Mouse (Mus musculus) hindbrain, embryonic 14.5 days (tissue): ENCODE results near the gene Glmn. TPM values are rescaled to one million over a fixed set of nuclear protein-coding genes. Genes with fewer than 3 reads are reported as not detected.

ENCODE experiments used
- ATAC-seq: fragments of 200-750 bp; cut with Nextera tagmentation; 2 replicates; pipeline ENCODE4 v1.8.0; 2017; ENCODE audit warnings: moderate number of reproducible peaks, mild to moderate bottlenecking, moderate TSS enrichment, moderate library complexity; ENCODE audit not compliant: low FRiP score
- DNase-seq: peaks from one replicate; pipeline ENCODE4 v3.0.0-alpha.2; 2015; ENCODE audit warnings: low spot score
- H3K27ac ChIP-seq: fragments of 300-500 bp; sonication (generic); 2 replicates; pipeline ENCODE4 v1.5.1; 2014; ENCODE audit warnings: mild to moderate bottlenecking, moderate library complexity
- H3K27me3 ChIP-seq: fragments of 300-500 bp; sonication (generic); 2 replicates; pipeline ENCODE4 v1.6.1; 2014; ENCODE audit warnings: mild to moderate bottlenecking, low read length, mixed read lengths; ENCODE audit not compliant: control insufficient read depth, insufficient read depth
- H3K36me3 ChIP-seq: fragments of 300-500 bp; sonication (generic); replicated peaks from 2 replicates; pipeline ENCODE4 v1.6.1; 2014; ENCODE audit not compliant: control insufficient read depth, insufficient read depth
- H3K4me1 ChIP-seq: fragments of 300-500 bp; sonication (generic); replicated peaks from 2 replicates; pipeline ENCODE4 v1.6.1; 2014; ENCODE audit warnings: antibody characterized with exemption, low read length, mixed read lengths; ENCODE audit not compliant: control insufficient read depth, insufficient read depth
- H3K4me2 ChIP-seq: fragments of 300-500 bp; sonication (generic); replicated peaks from 2 replicates; pipeline ENCODE4 v1.6.1; 2014; ENCODE audit warnings: mild to moderate bottlenecking, moderate library complexity
- H3K4me3 ChIP-seq: fragments of 300-500 bp; sonication (generic); replicated peaks from 2 replicates; pipeline ENCODE4 v1.5.1; 2014; ENCODE audit warnings: mild to moderate bottlenecking, low read length
- H3K9ac ChIP-seq: fragments of 300-500 bp; sonication (generic); 2 replicates; pipeline ENCODE4 v1.6.1; 2014
- H3K9me3 ChIP-seq: fragments of 300-500 bp; sonication (generic); 2 replicates; pipeline ENCODE4 v1.6.1; 2016; ENCODE audit warnings: low read length; ENCODE audit not compliant: control insufficient read depth
- WGBS: fragments of 180-500 bp; shearing (Covaris S2); extraction: QIAGEN DNeasy Blood & Tissue Kit; methylation state at CpG from one replicate; pipeline ENCODE4 v1.1.7; 2014; 5-methylcytosine and 5-hydroxymethylcytosine counted together
- polyA plus RNA-seq: library from polyadenylated mRNA; unstranded; fragments of >200 nt; fragmentation: Nextera tagmentation; extraction: Ambion mirVana; gene quantifications from 2 replicates; pipeline ENCODE4 v1.2.1, GENCODE M21; 2014

The Glmn gene
- polyA plus RNA-seq, result 33.7 and 36.1 TPM in 2 replicates

- peak; percentile 84 for DNase-seq
- peak within 1 kb of the TSS; percentile 81 for H3K4me2 ChIP-seq
- 0% methylated on average over 52 of the region's 64 CpGs for WGBS
- ATAC-seq, result peak; percentile 97
- peak within 1 kb of the TSS; percentile 84 for H3K9ac ChIP-seq
- H3K36me3 ChIP-seq, result peaks cover 24% of the 10 kb centered on the region
- H3K4me1 ChIP-seq, result peaks cover 13% of the 10 kb centered on the region
- H3K9me3 ChIP-seq, result no peaks in the 10 kb centered on the region
- peak within 1 kb of the TSS; percentile 81 for H3K27ac ChIP-seq
- no peaks in the 10 kb centered on the region for H3K27me3 ChIP-seq
- H3K4me3 ChIP-seq, result peak within 1 kb of the TSS; percentile 83
These were observed at the start of gene Glmn, which contains the start of gene Rpap2 for GRCm38 (mm10) chr5:107597301-107598077. Gene Glmn, minus strand, starts transcription at chr5:107597888. Gene Rpap2, plus strand, starts transcription at chr5:107597373.

- H3K9me3 ChIP-seq, result no peaks in the 10 kb centered on the region
- ATAC-seq (no peak), DNase-seq (no peak)
- H3K9ac ChIP-seq, result no peak overlapping the region
- WGBS, result 82% methylated on average over 2 of the region's 2 CpGs
- H3K4me2 ChIP-seq, result no peak overlapping the region
- no peaks in the 10 kb centered on the region for H3K27me3 ChIP-seq
- no peaks in the 10 kb centered on the region for H3K4me1 ChIP-seq
- no peak overlapping the region for H3K4me3 ChIP-seq
- no peak overlapping the region for H3K27ac ChIP-seq
- H3K36me3 ChIP-seq, result peaks cover 14% of the 10 kb centered on the region; the same call in 1 of the 2 replicates
These were observed 48.2 kb upstream of the Glmn start for GRCm38 (mm10) chr5:107645935-107646334.

GRCm38 (mm10) chr5:107644595-107644994 lies 46.9 kb upstream of the Glmn start:
- no peaks in the 10 kb centered on the region for H3K27me3 ChIP-seq
- no peaks in the 10 kb centered on the region for H3K4me1 ChIP-seq
- no peak overlapping the region for H3K4me2 ChIP-seq
- peaks cover 14% of the 10 kb centered on the region; the same call in 1 of the 2 replicates for H3K36me3 ChIP-seq
- H3K9ac ChIP-seq, result no peak overlapping the region
- ATAC-seq, result no peak
- 92% methylated on average over 2 of the region's 2 CpGs for WGBS
- no peak overlapping the region for H3K27ac ChIP-seq
- no peak overlapping the region for H3K4me3 ChIP-seq
- no peaks in the 10 kb centered on the region for H3K9me3 ChIP-seq
- no peak for DNase-seq

GRCm38 (mm10) chr5:107638366-107638765 lies 40.7 kb upstream of the Glmn start:
- WGBS, result 89% methylated on average over 8 of the region's 8 CpGs
- no peak for ATAC-seq
- no peak for DNase-seq
- Histone ChIP-seq H3K9me3 (no peaks in the 10 kb centered on the region), H3K27me3 (no peaks in the 10 kb centered on the region), H3K36me3 (peaks cover 28% of the 10 kb centered on the region; the same call in 1 of the 2 replicates), H3K4me2 (no peak overlapping the region), H3K4me3 (no peak overlapping the region), H3K9ac (no peak overlapping the region), H3K27ac (no peak overlapping the region), H3K4me1 (no peaks in the 10 kb centered on the region)

GRCm38 (mm10) chr5:107637106-107637505 lies 39.4 kb upstream of the Glmn start:
- WGBS, result 85% methylated on average over 1 of the region's 1 CpGs
- H3K36me3 ChIP-seq, result peaks cover 22% of the 10 kb centered on the region; the same call in 1 of the 2 replicates

GRCm38 (mm10) chr5:107633651-107634050 lies 36.0 kb upstream of the Glmn start:
- Histone ChIP-seq H3K27ac (no peak overlapping the region), H3K4me2 (no peak overlapping the region), H3K9ac (no peak overlapping the region), H3K4me1 (no peaks in the 10 kb centered on the region), H3K36me3 (peaks cover 39% of the 10 kb centered on the region), H3K4me3 (no peak overlapping the region), H3K27me3 (no peaks in the 10 kb centered on the region), H3K9me3 (no peaks in the 10 kb centered on the region)
- ATAC-seq (no peak), DNase-seq (no peak)
- WGBS, result 89% methylated on average over 4 of the region's 4 CpGs

More at GRCm38 (mm10) chr5:107637106-107637505, 39.4 kb upstream of the Glmn start:
- ATAC-seq (no peak), DNase-seq (no peak)
- H3K4me3 ChIP-seq, result no peak overlapping the region
- H3K9ac ChIP-seq, result no peak overlapping the region
- no peaks in the 10 kb centered on the region for H3K27me3 ChIP-seq
- no peaks in the 10 kb centered on the region for H3K4me1 ChIP-seq
- no peak overlapping the region for H3K27ac ChIP-seq
- no peaks in the 10 kb centered on the region for H3K9me3 ChIP-seq
- no peak overlapping the region for H3K4me2 ChIP-seq

- 97% methylated on average over 3 of the region's 3 CpGs for WGBS
- Histone ChIP-seq H3K4me3 (no peak overlapping the region), H3K9ac (no peak overlapping the region), H3K27ac (no peak overlapping the region), H3K4me1 (no peaks in the 10 kb centered on the region), H3K4me2 (no peak overlapping the region), H3K9me3 (no peaks in the 10 kb centered on the region), H3K36me3 (peaks cover 58% of the 10 kb centered on the region), H3K27me3 (no peaks in the 10 kb centered on the region)
- DNase-seq (no peak), ATAC-seq (no peak)
These were observed 23.6 kb upstream of the Glmn start for GRCm38 (mm10) chr5:107621327-107621726.

GRCm38 (mm10) chr5:107617986-107618385 lies 20.3 kb upstream of the Glmn start:
- Histone ChIP-seq H3K9ac (no peak overlapping the region), H3K27ac (no peak overlapping the region), H3K4me3 (no peak overlapping the region), H3K4me2 (no peak overlapping the region), H3K36me3 (peaks cover 58% of the 10 kb centered on the region), H3K27me3 (no peaks in the 10 kb centered on the region), H3K9me3 (no peaks in the 10 kb centered on the region), H3K4me1 (no peaks in the 10 kb centered on the region)
- DNase-seq, result no peak
- no peak for ATAC-seq
- WGBS, result 86% methylated on average over 6 of the region's 6 CpGs

GRCm38 (mm10) chr5:107611224-107611623 lies 13.5 kb upstream of the Glmn start:
- H3K27ac ChIP-seq, result no peak overlapping the region
- ATAC-seq, result peak; percentile 76; the same call in 1 of the 2 replicates
- H3K9ac ChIP-seq, result no peak overlapping the region
- no peaks in the 10 kb centered on the region for H3K27me3 ChIP-seq
- peak; percentile 85 for DNase-seq
- H3K4me1 ChIP-seq, result no peaks in the 10 kb centered on the region
- H3K4me2 ChIP-seq, result no peak overlapping the region
- WGBS, result 3% methylated on average over 2 of the region's 2 CpGs
- H3K36me3 ChIP-seq, result peaks cover 52% of the 10 kb centered on the region
- no peaks in the 10 kb centered on the region for H3K9me3 ChIP-seq
- no peak overlapping the region for H3K4me3 ChIP-seq
